Mouse (Mus musculus) liver, postnatal 0 days (tissue): Measurements from ENCODE around the gene Myl10.

Experiments used
- CTCF ChIP-seq: sonication (generic); IDR thresholded peaks from 2 replicates; pipeline ENCODE4 v1.5.1; 2016; ENCODE audit warnings: antibody characterized with exemption, low read depth
- EP300 ChIP-seq: IDR thresholded peaks from 2 replicates; pipeline ENCODE4 v1.6.1; 2016; ENCODE audit warnings: antibody characterized with exemption, low read depth, mild to moderate bottlenecking

GRCm38 (mm10) chr5:136646731-136647328 is 46.1 kb upstream of the Myl10 start:
- TF ChIP-seq CTCF (no peak), EP300 (no peak)
